Mouse (Mus musculus) Patski (cell line): ENCODE data around the gene Slc7a11. TPM values are rescaled to one million over a fixed set of nuclear protein-coding genes. Genes with fewer than 3 reads are reported as not detected.
"Not testable (repeated sequence)": the region's sequence is repeated elsewhere in the genome, so short reads cannot be mapped to it uniquely, and the experiment has no call there.

ENCODE experiments used
- ATAC-seq: fragments of 100-300 bp; one replicate; pipeline ENCODE4 v1.8.0; 2021
- CTCF ChIA-PET: fragments of 350-600 bp; sonication (Branson Sonifier 250); formaldehyde crosslinking; loops from one replicate; lab custom pipeline; 2022; ENCODE audit warnings: inconsistent platforms; lab: Charles Lee
- POLR2A ChIA-PET: fragments of 350-600 bp; sonication (Branson Sonifier 250); formaldehyde crosslinking; loops from one replicate; lab custom pipeline; 2022; ENCODE audit warnings: antibody characterized with exemption, inconsistent platforms; lab: Charles Lee
- DNase-seq: peaks from one replicate; pipeline ENCODE4 v3.0.0-alpha.2; 2011; ENCODE audit warnings: low read depth, low spot score
- H3K27me3 ChIP-seq: fragments of 371-371 bp; one replicate; pipeline ENCODE4 v1.5.1; 2021
- CTCF ChIP-seq: fragments of 100-300 bp; IDR thresholded peaks from one replicate; pipeline ENCODE4 v1.5.1; 2021
- in situ Hi-C: fragments of 300-500 bp; cut with MboI; formaldehyde crosslinking; loops from 3 replicates; pipeline ENCODE4 v1.11.1; 2018; ENCODE audit warnings: low pct_unique_long_range_greater_than_20kb, mixed read lengths
- polyA plus RNA-seq: library from polyadenylated mRNA; unstranded; gene quantifications from one replicate; pipeline ENCODE4 v1.2.3, GENCODE M21; 2021

Slc7a11 gene
- polyA plus RNA-seq, 1 experiment from 2014 or later = 1.2 TPM

DNA sequence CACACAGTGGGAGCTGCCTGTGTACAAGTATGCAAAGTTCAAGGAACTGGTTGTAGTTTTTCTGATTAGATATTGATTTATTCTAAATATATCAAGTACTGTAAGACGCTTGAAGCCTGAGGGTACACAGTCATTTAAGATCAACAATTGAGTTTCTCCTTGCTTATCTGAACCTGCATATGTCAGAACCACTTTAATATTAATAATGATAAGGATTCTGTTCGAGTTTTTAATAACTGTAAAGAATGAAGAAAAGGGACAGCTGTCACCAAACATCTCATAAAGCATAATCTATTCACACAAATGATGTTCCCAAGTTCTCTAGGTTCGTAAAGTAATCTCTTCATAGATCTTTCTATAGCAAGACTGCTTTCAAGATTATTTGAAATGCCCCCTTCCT, 2.1 kb downstream of the Slc7a11 start:
- TF ChIP-seq CTCF = no peak
- ChIA-PET POLR2A (no interaction called here), CTCF (no interaction called here)
- DNase-seq = no peak
- no peaks in the 10 kb centered on the region for H3K27me3 ChIP-seq
- in situ Hi-C loops = loop anchor here (25.0 kb wide), 1 partner anchor 896 kb away; the partner anchor contains the start of gene Elf2
- no peak for ATAC-seq

DNA sequence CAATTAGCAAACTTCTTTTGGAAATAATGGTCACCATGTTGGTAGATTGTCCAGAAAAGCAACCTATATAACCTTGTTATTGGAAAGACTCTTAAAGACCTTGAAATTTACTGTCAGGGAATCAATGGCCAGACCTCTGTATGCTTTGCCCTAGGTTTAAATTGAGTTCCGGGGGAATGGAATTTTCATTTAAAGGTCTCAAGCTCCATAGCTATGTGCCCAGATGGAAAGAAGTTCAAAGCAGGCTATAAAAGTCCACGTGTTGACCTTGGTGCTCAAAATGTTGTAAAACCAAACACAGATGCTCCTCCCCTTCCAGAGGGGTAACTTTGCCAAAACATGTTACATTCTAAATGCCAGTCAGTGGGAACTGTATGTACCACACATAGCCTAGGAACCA, 3.0 kb downstream of the Slc7a11 start:
- no peak for TF ChIP-seq CTCF

DNA sequence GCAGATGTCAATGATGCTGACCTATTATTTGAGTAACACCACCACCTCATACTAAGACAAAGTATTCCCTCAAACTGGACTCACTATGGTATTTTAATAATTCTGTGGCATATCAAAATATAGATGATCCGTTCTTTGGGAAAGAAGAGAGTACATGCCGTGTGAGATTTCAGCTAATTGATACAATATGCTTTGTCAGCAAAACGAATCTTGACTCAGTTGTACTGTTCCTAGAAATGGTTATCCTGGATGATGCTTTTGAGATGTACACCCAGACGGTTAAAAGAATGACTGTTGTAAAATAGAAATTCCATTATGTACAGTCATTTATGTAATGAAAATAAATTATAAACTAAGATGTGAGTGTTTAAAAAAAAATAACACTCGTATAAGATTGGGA, 4.0 kb downstream of the Slc7a11 start:
- CTCF ChIA-PET = interaction anchor here (1.0 kb wide), 1 partner anchor 11 kb away, joined by 3 read pairs; no protein-coding TSS in a partner anchor

More for the DNA sequence above, 3.0 kb downstream of the Slc7a11 start:
- POLR2A ChIA-PET = no interaction called here
- CTCF ChIA-PET = interaction anchor here (1.2 kb wide), 1 partner anchor 8 kb away, joined by 3 read pairs; no protein-coding TSS in a partner anchor
- DNase-seq (no peak), ATAC-seq (no peak)
- no peaks in the 10 kb centered on the region for H3K27me3 ChIP-seq
- in situ Hi-C loops = loop anchor here (25.0 kb wide), 1 partner anchor 897 kb away; the partner anchor contains the start of gene Elf2

DNA sequence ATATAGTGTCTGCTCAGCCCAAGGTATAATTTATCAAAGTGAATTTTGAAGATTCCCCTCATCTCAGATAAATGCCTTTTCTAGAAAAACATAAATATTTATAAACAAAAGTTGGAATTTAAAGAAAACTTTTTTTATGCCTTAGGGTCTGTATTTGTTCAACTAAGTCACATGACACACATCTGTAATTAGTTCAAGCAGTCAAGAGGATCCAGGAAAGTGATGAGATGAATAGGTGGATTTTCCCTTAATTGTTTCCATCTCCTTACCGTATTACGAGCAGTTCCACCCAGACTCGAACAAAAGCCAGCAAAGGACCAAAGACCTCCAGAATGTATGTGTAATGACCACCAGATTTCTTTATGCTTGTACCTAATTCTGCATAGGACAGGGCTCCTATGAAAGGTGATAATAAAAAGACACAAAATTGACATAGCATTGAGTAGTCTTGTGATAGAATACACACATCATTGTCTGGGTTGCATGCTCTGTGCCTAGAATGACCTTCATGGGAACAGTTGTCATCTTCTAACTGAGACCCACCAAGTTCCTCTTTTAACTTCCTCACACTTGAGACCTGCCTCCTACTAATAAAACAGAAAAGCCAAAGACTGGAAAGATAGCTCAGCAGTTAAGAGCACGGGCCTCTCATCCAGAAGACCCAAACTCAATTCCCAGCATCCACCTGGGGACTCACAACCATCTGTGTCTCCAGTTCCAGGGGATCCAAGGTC, 4.7 kb downstream of the Slc7a11 start:
- ATAC-seq (no peak), DNase-seq (no peak)
- in situ Hi-C loops = loop anchor here (25.0 kb wide), 1 partner anchor 899 kb away; the partner anchor contains the start of gene Elf2
- H3K27me3 ChIP-seq = no peaks in the 10 kb centered on the region
- ChIA-PET CTCF (interaction anchor here (1.0 kb wide), 1 partner anchor 11 kb away, joined by 3 read pairs; no protein-coding TSS in a partner anchor), POLR2A (no interaction called here)
- TF ChIP-seq CTCF = no peak

More for the DNA sequence above, 4.0 kb downstream of the Slc7a11 start:
- in situ Hi-C loops = loop anchor here (25.0 kb wide), 1 partner anchor 898 kb away; the partner anchor contains the start of gene Elf2
- DNase-seq = no peak
- POLR2A ChIA-PET = no interaction called here
- no peak for ATAC-seq
- TF ChIP-seq CTCF = no peak
- no peaks in the 10 kb centered on the region for H3K27me3 ChIP-seq

DNA sequence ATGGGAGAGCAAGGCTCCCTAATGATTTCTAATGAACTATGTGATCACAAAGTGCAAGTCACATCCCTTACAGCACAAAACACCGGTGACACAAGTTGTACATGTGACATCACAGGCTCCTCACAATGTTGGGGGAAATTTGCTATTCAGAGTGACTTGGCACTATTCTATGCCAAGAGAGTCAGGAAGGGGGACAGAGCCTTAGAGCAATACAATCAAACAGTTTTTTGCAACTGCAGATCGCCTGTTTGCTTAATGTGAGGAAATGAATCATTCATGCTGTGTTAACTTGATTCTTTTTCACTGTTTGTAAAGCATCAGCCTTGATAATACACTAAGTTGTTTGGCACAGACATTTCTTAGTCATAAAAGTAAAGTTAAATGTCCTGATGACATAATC, 5.3 kb downstream of the Slc7a11 start:
- CTCF ChIA-PET, DNase-seq, POLR2A ChIA-PET, H3K27me3 ChIP-seq, ATAC-seq: not testable (repeated sequence)
- in situ Hi-C loops = loop anchor here (25.0 kb wide), 1 partner anchor 899 kb away; the partner anchor contains the start of gene Elf2

DNA sequence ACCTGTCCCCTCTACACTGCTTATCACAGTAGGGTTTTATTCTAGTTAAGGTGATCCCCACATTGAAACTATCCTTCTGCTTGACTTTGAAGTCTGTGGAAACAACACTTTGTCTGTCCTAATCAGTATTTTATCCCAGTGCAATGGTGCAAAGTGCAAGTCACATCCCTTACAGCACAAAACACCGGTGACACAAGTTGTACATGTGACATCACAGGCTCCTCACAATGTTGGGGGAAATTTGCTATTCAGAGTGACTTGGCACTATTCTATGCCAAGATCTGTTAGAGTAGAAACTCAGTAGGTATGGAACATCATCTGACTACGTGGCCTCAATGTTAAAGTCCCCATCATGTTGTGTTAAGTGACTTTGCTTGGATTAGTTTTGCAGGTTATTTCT, 7.0 kb downstream of the Slc7a11 start:
- CTCF ChIA-PET = interaction anchor here (1.5 kb wide), 1 partner anchor 10 kb away, joined by 4 read pairs; no protein-coding TSS in a partner anchor
- ATAC-seq, DNase-seq, H3K27me3 ChIP-seq, POLR2A ChIA-PET: not testable (repeated sequence)
- in situ Hi-C loops = loop anchor here (25.0 kb wide), 1 partner anchor 901 kb away; the partner anchor contains the start of gene Elf2

DNA sequence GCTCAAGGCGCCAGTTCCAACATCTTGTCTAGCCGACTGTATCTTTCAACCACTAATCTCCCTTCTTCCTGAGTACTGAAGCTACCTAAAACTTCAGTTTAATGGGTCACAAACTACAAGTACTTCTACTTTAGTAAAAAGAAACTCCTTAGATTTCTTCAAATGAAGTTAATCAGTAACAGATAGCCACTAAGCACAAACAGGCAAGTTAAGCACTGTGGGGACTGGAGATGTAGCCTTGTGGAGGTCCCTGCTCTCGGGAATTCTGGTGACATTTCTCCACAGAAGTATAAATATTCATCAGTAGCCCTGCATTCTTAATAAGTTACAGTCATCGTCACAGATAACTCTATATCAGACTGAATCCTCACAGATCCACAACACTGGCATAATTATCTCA, 9.6 kb downstream of the Slc7a11 start:
- in situ Hi-C loops = loop anchor here (25.0 kb wide), 1 partner anchor 903 kb away; the partner anchor contains the start of gene Elf2
- ATAC-seq = peak; percentile 45
- H3K27me3 ChIP-seq = no peaks in the 10 kb centered on the region

DNA sequence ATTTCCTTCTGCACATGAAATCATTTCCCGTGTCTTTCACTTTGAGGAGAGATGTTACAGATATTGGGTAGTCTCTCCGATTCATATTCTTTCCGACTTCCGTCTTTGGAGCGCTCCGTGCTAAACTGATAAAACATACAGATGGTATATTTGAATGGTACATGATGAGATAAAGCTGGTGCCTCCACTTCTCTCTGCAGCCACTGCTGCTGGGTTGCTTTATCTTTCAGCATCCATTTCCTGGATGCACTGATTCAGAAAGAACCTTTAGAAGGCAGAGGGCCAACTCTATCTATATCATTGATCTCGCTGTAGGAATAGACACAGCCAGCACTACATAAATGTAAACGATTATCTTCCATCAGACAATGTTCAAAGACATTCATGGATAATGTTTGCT, 12.6 kb downstream of the Slc7a11 start:
- in situ Hi-C loops = loop anchor here (25.0 kb wide), 1 partner anchor 906 kb away; the partner anchor contains the start of gene Elf2
- TF ChIP-seq CTCF = no peak
- POLR2A ChIA-PET = no interaction called here
- CTCF ChIA-PET = interaction anchor here (1.3 kb wide), 1 partner anchor 13 kb away, joined by 4 read pairs; no protein-coding TSS in a partner anchor
- H3K27me3 ChIP-seq = no peaks in the 10 kb centered on the region
- DNase-seq (no peak), ATAC-seq (no peak)

More for the DNA sequence above, 9.6 kb downstream of the Slc7a11 start:
- POLR2A ChIA-PET = no interaction called here
- TF ChIP-seq CTCF = no peak
- CTCF ChIA-PET = interaction anchor here (1.2 to 2.4 kb wide), 4 partner anchors 10 to 129 kb away, joined by 3 to 6 read pairs (median 3); no protein-coding TSS in a partner anchor
- DNase-seq = no peak

DNA sequence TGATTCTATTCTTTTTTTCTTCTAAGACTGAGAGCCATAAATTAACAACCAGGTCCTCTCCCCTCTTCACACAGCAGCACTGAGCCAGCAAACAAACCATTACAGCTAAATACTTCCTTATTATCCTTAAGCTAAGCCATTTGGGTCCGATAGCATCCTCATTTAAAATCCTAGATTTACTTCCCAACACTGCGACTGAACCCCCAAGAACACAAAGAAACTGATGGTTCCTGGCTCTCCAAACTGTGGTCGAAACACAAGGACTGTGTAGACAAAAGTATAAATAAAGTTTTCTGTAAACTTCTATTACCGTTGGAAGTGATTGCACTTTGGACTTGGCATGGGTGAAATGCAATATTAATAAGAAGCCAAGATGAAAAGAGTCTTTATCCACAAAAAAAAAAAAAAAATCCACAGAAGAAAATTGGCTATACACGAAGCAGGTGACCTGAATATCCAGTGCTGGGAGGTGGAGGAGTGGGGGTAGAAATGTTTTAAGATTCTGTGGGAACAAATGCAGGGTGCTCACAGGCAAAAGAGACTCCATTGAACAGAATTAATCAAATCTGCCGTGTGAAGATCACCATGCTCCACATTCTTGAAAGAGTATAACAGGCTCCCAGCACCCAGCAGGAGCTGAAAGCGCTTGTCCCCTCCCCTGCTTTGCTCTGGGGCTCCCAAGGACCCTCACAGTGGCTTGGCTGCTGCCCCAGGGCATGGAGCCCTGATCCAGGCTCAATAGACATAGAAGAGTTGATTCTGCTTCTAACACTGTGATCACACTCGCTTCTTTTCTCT, 21.7 kb downstream of the Slc7a11 start:
- in situ Hi-C loops = no loop called here
- no peak for TF ChIP-seq CTCF
- POLR2A ChIA-PET = no interaction called here
- CTCF ChIA-PET = interaction anchor here (1.5 to 2.1 kb wide), 2 partner anchors 11 to 14 kb away, joined by 6 read pairs; no protein-coding TSS in a partner anchor
- no peaks in the 10 kb centered on the region for H3K27me3 ChIP-seq
- DNase-seq = no peak
- ATAC-seq = no peak

DNA sequence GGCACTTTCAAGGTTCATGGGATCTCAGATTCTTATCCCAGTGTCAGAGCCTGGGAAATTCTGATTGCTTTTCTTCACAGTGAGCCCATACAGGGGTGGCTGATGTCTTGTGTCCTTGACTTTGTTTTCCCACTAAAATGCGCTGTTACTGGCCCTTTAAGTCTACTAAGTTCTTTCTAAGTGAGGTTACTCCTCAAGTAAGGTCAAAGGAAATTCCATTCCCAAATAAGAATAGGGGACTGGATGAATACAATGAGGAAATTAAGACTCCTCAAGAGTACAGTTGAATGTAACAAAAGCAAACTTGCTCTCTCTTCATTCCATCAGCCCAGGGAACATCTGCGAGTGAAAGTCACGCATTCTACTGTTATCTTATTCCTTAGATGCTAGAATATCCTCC, 24.3 kb downstream of the Slc7a11 start:
- ChIA-PET CTCF (no interaction called here), POLR2A (no interaction called here)
- in situ Hi-C loops = no loop called here
- DNase-seq (no peak), ATAC-seq (no peak)
- TF ChIP-seq CTCF = no peak
- no peaks in the 10 kb centered on the region for H3K27me3 ChIP-seq
